Mouse (Mus musculus) R1 (cell line): ENCODE measurements at regions not wholly inside any gene's neighbourhood (a gene's known extent, or its start where the extent isn't known, plus 50 kb on each side); places are given as distances from the start of the nearest gene placed in this dataset.

ENCODE experiments used
- DNase-seq: peaks from one replicate; pipeline ENCODE4 v3.0.0-alpha.2; 2018; ENCODE audit warnings: low read depth, low spot score

DNA sequence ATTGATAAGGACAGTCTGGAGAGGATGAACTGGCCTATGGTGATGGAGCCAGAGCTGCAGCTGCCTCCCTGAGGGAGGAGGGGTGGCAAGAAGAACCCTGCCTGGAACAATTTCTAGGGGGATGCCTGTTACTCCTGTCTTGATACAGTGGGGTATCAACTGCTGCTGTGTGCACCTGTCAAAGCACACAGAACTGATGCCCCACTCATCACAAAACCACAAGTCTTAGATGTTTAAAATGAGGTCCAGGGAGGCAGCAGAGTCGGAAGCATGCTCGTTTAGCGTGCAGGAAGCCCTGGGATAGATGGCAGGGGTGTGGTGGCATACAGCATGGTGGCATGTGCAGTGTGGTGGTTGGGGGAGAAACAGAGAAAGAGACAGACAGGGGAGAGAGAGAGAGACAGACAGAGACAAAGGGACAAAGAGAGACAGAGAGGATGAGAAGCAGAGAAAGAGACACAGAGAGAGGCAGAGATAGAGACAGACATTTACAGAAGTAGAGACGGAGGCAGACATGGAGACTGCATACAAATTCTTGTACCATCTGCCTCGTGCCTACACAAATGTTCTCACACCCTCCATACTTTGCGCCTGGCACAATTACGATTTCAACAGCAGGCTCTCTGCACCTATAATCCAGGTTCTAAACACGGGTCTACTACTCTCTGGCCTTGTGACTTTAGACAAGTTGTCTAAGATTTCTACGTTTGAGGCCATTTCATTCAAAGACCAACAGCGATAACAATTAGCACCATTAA, 242.6 kb downstream of the Cbln4 start:
- DNase-seq: no peak

DNA sequence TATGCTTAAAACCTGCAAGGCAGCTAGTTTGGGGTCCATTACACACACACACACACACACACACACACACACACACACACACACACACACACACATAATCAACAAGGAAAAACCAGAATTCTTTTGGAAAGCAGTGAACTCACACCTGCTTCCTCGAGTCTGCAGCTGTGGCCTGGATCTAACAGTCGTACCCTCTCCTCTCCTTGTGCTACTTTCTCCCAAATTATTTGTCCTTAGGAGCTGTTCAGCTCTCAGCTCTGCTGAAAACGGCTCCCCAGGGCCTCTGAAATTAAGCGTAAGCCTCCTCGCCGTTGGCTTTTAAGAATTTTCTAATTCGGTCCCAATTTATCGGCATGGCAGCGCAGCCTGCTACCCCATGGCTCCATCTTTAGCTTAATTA, 243.9 kb downstream of the Cbln4 start:
- peak; percentile 16 for DNase-seq

DNA sequence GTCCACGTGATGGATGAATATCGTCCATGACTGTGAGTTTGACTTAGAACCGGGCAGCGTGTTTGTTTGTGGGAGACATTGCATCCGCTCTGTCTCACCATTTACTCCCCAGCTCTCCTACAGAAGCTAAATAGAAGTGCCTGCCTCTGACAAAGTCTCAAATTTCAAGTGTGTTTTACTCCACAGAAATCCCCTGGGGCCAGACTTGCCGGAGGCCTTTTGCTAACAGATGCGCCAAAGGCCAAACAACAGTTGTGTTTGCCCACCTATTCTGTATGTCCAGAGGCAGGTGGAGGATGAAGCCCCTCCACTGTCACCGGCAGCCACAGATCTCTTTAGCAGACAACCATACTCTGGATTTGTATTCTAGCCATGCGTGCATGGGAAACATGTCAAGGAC, 252.6 kb downstream of the Cbln4 start:
- DNase-seq: no peak

DNA sequence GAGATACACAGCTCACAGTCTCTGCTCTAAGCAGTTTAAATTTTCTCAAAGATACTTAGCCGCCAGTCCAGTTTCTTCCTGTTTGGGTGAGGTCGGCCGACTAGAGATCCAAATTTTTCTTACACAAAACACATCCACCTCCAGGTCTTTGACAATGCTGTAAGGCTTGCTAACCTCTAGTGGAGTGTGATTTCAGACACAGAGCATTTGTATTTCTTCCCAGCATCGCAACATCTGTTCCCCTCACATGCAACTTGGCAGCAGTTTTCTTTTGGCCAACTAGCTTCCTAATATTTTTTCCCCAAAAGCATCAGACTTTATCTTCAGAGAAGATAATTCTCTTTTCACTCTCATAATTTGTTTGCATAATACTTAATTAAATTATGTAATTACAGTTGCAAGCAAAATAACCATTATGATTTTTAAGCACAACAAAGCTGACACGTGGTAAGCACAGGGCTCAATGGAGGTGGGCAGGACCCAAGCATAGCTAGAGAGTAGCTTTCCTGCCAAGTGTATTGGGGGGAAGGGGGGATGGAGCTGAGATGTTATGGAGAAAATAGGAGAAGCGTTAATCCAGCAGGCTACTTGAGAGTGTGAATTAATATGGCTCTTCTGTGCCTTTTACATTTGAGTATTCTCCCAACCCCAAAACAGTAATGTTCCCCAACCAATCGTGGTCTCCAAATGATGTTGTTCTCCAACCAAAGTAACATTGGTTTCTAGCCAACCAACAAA, 276.9 kb downstream of the Cbln4 start:
- DNase-seq: no peak

DNA sequence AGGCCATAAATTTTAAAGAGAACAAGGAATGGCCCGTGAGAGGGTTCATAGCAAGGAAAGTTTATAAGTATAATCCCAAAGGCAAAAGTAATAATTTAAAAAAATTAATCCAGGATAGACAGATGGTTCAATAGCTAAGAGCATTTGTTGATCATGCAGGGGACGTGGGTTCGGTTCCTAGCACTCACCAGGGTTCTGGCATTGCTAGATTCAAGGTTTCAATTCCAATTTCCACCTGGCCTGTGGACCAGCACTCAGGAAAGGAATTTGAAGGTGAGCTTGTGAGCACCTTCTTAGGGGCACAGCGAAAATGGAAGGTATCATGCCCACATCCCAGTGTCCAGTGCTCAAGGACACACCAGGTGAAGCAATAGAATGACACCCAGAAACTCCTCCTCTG, 278.2 kb downstream of the Cbln4 start:
- no peak for DNase-seq

DNA sequence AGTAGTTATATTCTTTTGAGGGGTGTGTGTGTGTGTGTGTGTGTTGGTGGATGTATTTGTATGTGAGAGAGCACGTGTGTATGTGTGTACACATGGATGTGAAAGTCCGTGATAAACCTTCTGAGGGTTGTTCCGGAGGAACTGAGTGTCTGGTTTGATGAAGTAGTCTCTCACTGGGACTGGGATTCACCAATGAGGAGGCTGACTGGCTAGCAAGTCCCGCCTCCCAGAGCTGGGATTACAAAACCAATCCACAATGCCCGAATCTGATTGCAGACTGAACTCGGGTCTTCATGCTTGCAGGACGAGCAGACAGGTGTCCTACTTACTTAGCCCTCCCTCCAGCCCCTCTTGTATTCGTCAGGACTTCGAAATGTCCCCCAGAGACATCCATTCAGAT, 289.8 kb downstream of the Cbln4 start:
- peak; percentile 62 for DNase-seq

DNA sequence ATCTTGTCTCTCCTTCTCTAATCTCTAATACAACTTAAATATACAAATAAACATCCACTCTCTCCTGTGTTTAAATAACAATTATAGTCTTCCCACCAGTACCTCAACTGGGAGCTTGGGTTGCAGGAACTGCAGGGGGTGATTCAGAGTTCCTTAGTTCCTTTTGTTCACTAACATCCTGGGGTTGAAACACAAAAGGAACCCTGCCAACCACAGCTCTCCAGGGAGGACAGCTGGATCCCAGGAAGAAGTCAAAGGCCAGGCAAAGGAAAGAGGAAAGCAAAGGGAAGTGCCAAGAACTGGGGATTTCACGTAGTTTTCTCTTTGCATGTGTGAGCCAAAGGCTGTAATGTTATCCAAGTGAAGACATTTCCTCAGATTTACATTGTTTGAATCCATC, 296.1 kb downstream of the Cbln4 start:
- DNase-seq: peak; percentile 78

DNA sequence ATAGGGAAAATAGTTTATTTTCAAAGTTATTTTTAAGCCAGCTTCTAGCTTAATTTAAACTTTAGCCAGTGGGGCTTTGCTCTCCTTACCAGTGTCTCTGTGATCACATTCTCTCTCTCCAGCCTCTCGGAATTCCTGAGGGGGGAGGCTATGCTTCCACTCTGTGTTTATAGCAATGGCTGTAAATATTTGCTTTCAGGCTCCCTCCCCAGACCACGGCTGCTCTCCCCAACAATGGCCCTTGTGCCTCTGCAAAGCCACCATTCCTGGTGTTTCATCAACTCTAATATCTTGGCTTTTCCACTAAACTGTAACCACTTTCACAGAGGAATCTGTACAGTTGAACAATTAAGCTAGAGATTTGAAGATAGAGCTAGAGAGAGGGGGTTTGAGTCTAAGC, 300.2 kb downstream of the Cbln4 start:
- DNase-seq: no peak

DNA sequence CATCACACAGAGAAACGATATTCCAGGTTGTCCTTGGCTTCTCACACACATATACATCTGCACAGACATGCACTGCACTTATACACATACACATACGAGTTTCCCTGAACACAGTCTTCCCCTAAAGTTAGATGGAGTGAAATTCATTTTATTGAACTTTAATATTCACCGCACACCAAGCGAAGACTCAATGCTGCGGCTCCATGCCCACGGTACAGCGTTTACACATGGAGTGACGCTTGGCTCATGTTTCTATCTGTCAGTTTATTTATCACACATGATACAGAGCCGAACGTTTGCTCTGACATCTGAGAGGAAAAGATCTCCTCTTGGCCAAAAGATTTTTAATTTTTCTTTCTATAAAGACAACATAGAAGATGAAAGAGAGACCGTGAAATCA, 300.6 kb downstream of the Cbln4 start:
- DNase-seq: no peak

DNA sequence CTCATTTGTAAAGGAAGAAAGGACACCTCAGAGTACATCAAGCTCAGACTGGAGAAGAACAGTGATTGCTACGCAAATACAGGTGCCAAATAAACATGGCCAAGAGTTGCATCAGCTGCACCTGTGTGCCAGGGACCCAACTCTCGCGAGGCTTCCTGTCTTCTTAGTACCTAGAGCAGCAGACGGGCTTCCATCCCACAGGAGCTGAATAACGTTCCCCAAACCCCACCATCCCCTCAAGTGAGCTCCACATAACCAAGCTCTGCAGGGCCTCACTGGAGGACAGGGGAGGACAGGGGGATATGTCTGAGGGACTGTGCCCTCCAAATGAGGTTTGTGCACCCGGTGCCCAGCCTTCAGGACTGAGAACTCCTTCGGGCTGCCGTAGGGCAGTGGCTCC, 305.5 kb downstream of the Cbln4 start:
- DNase-seq: no peak

DNA sequence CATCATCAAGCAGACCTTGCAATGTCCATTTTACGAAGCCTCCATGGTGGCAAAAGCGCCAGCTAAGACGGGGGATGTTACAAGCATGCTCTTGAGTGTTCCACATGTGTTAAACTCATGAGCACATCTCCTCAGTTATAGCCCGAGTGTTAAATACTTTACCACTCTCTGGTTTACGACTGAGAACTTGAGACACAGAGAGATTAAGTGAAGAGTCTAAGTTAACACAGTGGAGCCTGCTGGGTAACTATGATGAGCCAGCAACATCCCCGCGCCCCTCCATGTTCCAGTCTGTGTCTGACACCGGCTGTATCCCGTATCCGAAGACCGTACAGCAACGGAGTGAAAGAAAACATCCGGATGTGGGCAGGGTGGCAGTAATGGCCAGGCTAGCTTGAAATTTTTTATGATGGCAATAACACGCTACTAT, 308.2 kb downstream of the Cbln4 start:
- DNase-seq: no peak

DNA sequence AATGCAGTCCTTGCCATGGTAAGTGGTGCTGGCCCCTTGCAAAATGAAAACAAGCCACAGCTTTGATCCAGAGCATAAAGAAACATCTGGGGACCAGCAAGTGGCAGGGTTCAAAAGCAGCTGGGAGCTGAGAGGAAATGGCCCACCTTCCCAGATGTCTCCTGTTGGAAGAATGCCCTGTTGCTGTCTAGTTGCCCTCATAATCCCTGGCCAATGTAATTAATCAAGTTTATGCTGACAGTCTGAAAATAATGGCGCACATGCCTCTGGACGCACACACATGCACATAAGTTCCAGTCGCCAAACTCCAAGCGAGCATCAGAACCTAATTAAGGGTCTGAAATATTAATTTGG, 308.7 kb downstream of the Cbln4 start:
- DNase-seq: no peak

DNA sequence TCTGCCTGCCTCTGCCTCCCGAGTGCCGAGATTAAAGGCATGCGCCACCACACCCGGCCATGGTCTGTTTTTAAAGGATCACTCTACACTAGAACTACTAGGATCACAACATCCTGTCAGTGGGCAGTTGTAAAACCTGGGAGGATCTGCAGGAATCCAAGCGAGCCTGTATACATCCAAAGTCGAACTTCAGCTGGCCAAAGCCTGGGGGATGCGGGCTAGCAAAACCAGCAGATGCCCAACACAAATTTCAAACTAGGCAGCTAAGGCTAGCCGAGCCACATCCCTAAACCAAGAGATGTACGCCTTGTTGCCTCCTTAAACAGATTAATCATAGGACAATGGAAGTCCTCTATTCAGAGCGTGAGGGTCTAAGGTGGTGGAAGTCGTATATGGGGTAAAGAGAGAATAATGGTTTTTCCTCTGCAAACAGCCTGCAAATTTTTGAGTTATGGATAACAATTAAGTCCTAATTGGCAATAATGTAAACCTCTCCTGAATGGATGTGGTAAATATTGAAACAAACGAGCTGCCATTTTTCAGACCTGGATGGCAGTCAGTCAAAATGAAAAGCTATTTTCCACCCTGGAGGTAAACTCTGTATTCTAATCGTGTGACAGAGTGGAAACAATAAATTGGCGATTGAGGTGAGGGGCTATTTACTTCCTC, 309.2 kb downstream of the Cbln4 start:
- DNase-seq: no peak

DNA sequence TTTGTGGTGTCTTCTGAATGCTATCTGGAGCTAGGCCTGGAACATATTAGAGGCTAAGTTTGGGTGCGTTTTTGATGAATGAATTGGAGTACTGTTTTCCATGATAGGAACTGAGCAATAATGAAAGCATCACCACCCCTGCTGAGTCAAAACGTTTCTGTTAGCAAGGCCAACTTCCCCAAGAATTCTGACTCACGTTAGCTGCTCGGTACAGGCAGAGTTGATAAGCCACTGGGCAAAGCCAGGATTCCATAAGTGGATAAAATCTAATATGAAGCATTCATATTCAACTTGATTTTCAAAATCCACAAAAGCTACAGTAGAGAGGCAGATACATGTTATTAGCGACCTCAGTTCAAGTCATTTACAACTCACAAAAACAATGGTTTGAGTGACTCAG, 324.0 kb downstream of the Cbln4 start:
- DNase-seq: no peak

DNA sequence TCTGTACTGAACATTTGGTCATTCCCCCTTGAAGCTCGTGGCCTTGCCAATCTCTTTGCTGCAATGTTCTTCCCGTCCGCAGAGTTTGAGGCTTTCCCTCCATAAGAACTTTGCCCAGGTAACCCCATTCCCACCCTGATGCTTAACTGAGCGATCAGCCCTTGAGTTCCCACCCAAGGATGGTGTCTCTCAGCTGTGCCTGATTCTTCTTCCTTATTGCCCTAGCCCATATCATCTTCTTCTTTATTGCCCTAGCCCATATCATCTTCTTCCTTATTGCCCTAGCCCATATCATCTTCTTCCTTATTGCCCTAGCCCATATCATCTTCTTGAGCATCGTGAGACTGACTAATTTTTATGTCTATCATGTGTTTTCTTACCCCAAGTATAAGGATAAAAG, 324.4 kb downstream of the Cbln4 start:
- DNase-seq: no peak

DNA sequence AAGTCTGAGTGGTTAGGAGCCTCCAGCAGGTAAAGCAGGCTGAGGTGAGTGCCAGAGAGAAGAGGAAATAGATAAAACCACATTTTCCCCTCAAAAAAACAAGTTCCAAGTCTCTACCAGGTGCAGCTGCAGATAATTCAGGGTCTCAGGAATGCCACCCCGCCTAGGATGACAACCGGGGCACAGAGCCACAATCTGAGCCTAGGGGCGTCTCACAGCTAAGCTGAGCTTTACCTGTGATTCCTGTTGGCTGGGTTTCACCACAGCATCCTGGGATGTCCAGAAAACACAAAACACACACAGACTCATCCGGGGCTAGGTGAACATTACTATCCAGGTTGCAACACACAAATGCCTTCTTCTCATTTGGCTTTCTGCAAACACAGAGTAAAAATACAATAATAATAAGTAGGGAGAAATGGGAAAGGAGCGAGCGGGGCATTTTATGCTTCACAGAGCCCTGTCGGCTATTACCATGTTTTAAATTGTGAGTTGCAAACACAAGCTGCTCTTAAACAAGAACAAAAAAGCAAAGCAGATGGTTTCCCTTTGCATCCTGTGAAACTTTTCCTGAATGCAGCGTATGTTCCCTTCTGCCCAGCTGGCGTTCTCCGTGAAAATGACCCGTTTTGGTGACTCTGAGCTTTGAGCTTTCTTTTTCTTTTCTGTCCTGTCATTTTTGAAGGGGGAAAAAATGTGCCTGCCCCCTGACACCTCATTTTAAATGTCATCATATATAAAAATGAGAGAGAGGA, 330.3 kb downstream of the Cbln4 start:
- no peak for DNase-seq

DNA sequence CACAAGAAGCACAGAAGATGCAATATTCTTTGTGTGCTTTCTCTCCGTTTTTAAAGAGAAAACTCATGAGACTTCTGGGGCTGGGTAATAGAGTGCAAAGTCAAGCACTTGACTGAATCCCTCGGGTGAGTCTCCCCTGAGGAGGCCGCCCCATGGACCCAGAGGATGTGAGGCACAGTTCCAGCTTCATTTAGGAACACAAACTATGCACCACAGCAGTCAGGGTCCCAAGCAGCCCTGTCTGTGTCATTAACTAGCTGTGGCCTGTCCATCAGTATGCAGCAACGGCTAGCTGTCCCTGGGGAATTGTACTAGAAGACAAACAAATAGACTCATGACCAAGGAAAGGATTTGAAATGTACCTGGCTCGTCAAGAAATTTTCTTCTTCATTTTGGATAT, 349.7 kb downstream of the Cbln4 start:
- DNase-seq: no peak

DNA sequence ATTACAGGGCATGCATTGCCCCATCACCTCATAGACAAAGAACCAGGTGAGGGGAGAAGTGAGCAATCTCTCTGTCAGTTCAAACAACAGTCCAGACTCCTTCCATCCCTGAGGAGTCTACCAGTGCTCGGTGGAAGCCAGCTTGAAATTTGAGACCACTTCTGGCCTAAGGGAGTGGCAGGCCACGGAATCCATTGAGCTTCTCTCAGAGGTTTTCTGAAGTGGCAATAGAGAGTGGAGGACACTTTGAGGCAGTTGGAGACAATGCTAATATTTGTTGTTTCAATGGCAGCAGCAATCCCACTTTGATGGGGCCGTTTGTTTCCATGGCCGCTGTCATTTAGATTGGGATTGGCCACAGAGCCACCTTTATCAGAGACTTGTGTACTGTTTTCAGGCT, 352.5 kb downstream of the Cbln4 start:
- peak; percentile 6 for DNase-seq

DNA sequence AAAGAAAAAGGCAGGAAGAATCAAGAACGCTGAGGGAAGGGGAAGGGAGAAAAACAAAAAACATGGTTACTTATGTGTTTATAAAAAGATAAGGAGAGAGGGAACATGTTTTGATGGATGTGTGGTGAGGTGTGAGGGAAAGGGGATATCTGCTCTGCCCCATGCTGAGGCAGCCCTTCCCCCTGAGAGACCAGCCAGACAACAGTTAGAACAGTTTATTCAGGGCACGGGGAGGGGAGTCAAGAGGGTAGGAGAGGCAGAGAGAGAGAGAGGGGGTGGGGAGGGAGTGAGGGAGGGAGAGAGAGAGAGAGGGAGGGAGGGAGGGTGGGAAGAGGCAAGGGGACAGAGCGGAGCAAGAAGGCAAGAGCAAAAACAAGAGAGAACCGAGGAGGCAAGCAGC, 354.2 kb downstream of the Cbln4 start:
- no peak for DNase-seq

DNA sequence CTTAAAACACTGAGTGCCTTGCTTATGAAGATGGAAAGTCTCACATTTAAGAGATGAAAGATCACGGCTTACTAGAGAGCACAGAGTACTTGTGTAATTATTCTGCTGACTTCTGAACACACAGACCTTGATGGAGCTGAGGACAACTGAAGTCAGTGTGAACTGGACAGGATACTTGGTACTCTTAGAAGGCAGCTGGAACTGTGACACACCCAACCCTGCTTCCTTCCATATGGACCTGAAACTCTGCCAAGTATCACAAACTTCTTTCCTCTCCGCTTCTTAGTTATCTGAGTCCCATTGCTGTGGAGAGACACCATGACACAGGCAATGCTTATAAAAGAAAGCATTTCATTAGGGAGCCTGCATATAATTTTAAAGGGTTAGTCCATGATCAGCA, 365.3 kb downstream of the Cbln4 start:
- no peak for DNase-seq

DNA sequence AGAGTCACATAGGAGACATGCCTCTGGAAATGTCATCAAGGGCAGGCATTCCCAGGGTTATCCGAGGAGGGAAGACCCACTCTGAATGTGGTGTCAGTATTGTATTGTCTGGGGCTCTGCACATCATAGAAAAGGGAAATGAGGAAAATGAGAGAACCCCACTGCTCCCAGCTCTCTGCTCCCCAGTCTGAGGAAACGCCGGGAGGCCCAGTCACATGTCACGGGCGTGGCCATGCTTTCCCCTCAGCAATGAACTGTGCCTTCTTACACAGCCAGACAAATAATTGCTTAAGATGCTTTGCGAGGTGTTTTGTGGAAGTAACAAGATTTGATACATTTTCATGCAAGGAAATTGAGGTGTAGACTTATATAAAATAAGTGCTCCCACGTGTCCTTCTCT, 366.1 kb downstream of the Cbln4 start:
- no peak for DNase-seq

DNA sequence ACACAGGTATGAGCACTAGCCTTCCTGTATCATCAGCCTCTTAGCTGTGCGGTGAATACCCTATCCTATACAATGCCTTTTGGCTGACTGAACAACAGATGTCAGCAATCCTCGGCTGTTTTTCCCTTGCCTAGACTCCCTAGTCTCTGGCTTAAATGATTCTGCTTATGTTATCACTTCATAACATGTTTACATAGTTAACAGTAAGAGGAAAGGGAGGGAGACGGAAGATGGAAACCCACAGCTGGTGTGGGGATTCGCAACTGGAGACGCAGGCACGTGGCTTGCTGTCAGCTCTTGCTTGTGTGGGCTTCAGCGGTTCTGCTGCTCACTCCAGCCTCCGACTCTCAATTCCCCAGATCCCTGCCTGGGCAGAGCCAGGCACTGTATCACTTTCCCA, 367.2 kb downstream of the Cbln4 start:
- no peak for DNase-seq
